Mouse (Mus musculus): Measurements from ENCODE around the gene Nenf.

Gene Nenf

DNA sequence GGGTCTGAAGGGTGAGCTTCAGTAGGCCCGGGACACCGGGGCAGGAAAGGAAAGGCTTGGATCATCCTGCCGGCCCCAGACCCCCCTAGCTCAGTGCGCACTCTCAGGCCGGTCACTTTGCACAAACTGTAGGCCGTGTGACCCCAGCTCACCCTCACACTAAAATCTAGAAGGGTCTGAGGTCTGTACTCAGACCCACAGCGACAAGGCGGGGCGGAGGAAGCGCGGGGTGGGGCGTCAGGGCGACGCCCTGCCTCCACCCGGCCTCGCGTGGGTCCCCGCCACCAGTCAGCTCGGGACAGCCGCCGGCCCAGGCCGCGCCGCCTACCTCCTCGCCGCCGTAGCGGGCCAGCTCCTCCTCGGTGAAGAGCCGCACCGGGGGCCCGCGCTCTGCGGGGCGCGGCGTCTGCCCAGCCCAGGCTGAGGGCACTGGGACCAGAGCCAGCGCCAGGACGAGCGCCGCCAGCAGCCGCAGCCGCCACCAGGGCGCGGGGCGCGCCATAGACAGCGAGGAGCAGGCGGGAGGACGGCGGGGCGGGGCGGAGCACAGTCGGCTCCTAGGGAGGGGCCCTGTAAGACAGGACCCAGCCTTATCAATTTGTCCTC, at the start of gene Nenf:
TSS of gene Nenf (minus strand) at position 604 of the 606 bp plus-strand sequence.
- no peak for DNase-seq (ENCODE audit: low read depth, low spot score)

DNA sequence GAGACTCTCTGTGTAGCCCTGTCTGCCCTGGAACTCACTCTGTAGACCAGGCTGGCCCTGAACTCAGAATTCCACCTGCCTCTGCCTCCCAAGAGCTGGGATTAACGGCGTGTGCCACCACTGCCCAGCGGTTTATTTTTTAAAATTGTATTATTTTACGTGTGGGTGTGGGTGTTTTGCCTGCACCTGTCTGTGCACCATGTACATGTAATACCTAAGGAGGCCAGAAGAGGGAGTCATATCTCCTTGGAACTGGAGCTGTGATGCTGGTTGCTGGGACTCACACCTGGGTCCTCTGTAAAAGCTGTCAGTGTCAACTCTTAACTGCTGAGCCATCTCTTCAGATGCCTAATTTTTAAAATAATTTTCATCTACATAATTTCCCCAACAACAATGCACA, 46.5 kb upstream of the Nenf start:
- no peak for DNase-seq (ENCODE audit: low read depth, low spot score)

DNA sequence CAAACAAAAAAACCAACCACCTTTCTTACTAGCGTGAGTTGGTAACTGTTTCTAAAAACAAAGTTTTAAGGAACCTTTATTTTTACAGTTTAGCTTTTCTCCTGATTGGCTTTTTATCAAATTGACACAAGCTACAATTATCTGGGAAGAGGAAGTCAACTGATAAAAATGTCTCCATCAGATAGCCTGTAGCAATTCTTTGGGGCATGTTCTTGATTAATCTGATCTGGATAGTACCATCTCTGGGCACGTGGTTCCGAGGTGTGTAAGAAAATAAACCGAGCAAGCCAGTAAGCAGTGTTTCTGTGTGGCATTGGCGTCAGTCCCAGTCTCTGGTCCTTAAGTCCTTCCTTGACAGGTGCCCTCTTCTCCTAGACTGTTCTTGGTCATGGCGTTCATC, 44.4 kb upstream of the Nenf start:
- DNase-seq (ENCODE audit: low read depth, low spot score), result no peak

DNA sequence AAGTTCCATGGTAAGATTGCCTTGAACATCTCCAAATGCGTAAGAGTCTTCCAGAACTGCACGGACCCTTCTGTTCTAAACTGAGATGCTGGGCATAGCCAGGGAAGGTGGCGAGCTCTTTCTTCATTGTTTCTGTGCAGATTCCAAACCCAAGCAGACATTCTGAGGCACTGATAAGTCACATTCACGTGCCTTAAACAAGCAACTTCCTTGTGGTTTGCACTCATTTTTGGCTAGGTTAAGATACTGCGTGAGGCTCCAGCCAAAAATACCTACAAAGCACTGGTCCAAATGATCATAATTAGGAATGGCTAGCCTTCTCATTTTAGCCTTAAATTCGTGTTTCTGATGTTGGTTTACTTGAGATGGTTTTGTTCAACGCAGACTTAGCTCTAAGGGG, 41.5 kb upstream of the Nenf start:
- no peak for DNase-seq (ENCODE audit: low read depth, low spot score)

DNA sequence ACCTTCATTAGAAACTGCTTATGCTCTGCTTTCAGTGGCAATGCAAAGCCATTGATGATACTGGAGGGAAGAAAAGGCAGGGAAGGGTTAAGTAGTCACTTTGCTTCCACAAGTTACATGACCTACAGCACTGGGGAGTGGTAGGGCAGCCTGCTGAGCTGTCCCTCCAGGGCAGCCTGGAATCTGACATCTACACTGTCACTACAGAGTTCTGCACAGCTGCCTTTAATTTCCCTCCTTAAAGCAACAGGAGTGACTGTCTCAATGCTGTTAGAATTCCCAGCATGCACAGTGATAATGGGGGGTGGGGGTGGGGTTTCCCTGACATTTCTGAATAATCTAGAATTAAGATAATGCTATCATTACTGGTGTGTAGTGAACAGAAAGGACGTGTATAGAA, 38.9 kb upstream of the Nenf start:
- DNase-seq (ENCODE audit: low read depth, low spot score), result no peak

DNA sequence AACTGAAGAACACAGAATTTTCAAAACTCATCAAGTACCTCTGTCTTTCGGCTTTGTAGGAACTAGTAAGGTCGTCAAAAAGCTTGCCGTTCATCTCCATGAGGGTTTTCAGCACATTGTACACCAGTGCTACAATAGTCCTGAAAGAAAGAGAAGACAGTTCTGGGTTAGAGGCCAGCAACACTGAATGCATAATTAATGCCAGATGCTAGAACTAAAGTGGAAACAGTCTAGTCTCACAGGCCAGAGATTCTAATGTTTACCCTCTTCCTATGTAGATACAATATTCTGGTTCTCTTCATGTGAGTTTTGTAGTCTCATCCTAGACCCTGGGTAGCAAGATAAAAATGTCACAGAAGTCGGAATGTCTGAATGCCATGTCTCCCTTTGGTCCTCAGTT, 35.8 kb upstream of the Nenf start:
- DNase-seq (ENCODE audit: low read depth, low spot score), result no peak

DNA sequence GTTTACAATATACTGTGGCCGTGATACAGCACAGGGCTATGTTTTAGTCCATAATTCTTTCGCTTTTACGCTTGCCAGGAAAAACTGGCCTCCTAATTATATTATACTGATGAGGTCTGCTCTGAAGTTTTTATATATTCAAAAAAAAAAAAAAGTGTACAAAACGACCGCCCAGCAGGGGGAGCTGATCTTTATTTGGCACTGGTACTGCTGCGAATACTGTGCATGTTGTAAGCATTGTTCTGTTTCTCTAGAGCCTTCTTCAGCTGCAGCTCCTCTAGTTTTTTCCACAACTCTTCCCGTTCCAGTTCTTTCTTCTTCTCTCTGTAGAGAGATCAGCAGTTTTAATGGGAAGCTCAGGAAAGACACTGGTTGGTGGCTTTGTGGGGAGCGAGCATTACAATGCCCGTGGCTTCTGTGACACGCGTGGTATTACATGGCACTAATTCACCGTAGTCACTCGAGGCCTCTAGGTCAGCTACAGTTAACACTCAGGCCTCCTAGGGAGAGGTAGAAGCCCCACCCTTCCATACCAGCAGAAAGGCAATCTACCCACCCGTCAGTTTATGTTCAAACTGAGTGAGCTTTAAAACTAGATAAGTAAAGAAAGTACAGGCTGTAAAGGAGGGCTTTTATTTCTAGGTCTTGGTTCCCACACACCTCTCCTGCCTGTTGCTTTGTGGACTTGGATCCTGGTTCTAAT, 34.9 kb upstream of the Nenf start:
- DNase-seq (ENCODE audit: low read depth, low spot score), result no peak

DNA sequence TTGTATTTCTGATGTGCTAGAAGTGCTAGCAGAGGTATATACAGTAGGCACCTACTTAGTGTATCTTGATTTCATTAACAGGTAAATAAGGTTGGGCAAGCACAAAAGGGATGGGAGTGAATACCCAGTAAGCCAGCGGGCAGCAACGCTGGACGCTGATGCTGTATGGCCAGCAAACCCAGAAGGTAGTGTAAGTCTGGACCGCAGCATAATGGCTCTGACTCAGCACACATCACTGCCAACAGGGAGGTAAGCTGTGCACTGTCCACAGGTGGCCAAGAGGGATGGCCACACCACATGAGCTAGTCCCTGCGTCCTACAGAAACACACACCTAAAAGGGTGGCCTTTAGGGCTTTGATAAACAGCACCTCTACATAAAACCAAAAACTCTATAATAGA, 32.4 kb upstream of the Nenf start:
- no peak for DNase-seq (ENCODE audit: low read depth, low spot score)

DNA sequence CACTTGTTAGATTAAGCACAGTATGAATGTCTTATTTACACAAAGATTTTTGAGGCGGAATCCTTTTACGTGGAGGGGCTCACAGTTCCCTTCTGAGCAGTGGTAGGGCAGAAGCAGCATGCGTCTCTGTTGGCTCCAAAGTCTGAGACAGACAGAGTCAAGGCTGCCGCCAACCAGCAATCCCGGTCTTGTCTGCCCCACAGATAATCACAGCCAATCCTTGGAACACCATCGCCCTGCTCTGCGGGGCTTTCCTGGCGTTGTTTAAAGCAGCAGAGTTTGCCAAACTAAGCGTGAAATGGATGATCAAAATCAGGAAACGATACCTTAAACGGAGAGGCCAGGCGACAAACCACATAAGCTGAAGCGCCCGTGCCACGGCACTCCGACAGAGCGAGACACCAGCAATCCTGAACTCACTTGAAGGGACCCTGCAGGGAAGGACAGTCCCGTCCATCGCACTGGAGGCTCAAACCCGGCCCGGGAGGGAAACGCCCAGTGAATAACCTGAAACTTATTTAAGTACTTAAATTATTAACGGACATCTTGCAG, 31.6 kb upstream of the Nenf start:
- no peak for DNase-seq (ENCODE audit: low read depth, low spot score)

DNA sequence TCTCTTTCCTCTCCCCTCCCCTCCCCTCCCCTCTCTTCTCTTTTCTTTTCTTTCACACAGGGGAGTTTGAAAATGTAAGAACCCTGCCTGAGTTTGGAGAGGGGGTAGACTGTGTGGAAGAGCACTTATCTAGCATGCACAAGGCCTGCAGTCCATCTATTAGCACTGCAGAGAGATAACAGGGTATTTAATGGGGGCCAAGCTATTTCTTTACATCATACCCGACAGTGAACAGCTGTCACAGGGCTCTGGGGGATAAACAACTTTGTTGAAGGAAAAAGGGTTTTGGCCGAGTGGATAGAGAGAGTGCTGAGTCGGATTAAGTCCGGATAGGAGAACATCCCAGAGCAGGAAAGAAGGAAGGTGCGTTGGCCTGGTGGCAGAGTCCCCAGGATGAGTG, 31.0 kb upstream of the Nenf start:
- no peak for DNase-seq (ENCODE audit: low read depth, low spot score)

DNA sequence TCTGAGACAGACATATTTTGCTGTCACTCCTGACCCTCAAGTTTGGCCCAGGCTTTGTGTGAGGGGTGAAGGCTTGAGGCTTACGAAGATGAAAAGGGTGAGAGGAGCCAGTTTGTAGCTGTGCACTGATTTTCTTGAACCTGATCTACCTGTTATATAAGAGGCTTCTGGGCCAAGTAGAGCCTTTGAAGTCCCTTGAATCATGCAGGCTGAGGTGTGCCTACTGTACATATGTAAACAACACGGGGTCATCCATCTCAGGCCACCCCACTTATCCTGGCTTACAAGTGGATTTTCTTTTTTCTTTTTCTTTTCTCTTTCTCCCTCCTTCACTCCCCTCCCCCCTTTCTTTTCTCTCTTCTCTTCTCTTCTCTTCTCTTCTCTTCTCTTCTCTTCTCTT, 30.6 kb upstream of the Nenf start:
- no peak for DNase-seq (ENCODE audit: low read depth, low spot score)

DNA sequence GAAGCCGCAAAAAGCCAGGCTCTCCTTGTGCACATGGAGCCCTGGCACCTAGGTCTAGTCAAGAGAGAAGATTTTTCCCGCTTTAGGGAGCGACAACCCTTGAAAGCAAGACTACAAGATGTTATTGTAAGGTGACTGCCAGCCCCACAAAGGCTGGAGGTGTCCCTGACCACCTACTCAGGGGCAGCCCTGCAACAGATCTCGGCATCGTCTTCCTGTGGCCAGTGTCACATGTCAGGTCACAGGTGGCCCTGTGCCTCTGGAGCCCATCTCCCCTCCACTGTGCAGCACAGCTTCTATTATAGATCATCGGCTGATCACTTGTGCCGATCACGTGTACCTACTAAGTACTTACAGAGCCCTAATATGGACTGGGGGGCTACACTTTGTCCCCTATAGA, 29.6 kb upstream of the Nenf start:
- no peak for DNase-seq (ENCODE audit: low read depth, low spot score)

DNA sequence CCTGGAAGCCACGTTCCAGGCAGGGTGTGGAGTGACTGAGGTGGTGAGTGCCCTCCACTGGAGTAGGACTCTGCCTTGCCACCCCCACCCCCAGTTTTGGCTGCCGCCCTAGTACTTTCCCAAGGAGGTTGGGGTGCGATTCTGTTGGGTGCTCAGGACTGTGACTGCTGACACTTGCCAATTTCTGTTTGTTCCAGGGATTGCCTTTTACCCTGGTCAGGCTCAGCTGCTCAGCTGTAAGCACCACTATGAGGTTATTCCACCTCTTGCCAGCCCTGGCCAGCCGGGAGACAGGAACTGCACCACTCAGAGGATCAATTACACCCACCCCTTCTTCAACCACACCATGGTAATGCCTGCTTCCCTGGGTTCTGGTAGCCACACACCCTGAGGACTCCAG, 22.5 kb upstream of the Nenf start:
- DNase-seq (ENCODE audit: low read depth, low spot score), result no peak

DNA sequence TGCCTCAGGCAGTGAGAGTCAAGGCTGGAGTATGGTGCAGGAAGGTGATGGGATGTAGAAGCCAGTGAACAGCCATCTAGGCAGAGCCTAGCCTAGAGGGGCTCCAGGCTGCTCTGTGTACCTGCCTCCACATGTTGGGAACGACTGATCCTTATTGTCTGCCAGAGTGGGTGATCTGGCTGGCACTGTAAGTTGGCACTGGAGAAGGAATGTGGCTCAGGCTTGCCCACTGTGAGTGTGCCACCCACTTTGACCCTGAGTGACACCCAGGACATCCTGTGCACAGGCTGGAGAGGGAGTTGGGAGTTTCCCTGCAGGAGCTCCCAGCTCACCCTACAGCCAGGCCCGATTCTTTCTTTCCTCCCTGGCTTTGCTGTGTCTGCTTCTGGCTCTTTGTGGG, 21.9 kb upstream of the Nenf start:
- no peak for DNase-seq (ENCODE audit: low read depth, low spot score)

DNA sequence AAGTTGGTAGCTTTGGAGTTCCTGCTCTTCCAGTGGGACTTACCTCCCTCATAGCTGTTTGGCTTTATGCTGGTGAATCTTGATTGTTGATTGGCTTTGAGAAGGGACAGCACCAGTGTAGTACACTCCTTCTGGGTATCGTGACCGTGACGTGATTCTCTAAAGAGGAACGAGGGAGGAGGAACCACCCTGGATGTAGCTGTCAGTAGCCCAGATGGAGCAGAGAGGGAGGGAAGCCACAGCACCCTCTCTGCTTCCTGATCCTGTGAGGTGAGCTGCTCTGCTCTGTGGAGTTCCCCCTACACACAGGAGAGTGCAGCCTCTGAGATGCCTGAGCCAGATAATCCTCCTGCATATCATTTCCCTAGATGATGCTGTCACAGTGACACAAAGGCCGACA, 16.5 kb upstream of the Nenf start:
- no peak for DNase-seq (ENCODE audit: low read depth, low spot score)

DNA sequence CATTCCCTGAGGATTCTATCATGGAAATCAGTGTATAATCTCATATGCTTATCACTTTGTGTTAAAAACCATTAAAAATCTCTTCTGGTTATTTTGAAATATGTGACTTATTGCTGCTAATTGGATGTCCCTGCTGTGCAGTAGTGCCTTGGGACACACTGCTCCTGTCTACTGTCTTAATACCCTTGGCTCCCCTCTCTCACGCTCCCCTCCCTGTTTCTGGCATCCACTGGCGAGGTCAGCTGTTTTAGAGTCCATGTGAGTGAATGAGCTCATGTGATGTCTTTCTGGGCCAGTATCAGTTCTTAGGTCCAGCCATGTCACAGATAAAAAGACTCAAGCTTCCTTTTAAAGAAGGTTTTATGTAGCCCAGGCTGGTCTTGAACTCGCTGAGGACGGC, 12.4 kb upstream of the Nenf start:
- no peak for DNase-seq (ENCODE audit: low read depth, low spot score)

DNA sequence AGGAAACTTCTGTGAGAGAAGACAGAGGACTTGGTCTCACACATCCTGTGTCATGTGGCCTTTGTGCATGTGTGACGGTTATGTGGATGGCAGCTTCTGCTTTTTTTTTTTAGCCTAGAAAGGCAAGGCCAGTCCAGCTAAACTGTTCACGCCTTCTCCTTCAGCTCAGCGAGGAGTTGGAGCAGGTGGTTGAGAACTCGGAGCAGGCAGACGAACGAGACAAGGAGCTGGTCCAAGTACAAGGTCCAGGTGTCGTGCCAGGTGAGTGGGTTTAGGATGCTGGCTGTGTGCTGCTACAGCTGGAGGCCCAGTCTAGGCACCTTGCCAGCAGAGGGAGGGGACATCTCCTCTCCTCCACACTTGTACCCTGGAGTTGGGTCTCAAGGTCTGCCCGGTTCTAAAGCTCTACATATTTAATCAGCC, 10.0 kb upstream of the Nenf start:
- DNase-seq (ENCODE audit: low read depth, low spot score), result no peak

DNA sequence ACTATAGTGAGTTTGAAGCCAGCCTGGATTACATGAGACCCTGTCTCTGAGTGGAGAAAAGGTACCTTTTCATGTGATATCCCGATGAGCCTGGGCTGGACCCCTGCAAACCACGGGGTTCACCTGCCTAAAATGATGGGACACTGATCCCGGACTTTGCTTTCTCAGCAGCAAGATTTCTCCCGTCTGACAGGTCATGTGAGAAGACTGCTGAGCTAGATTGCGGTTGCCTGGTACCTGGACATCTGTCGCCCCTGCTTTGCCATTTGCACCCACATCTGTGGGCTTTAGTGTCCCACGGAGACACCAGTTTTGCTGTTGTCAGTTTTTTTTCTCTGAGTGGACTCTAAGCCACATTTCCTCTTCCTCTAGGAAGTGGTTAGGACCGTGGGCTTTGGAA, 9.3 kb upstream of the Nenf start:
- no peak for DNase-seq (ENCODE audit: low read depth, low spot score)

DNA sequence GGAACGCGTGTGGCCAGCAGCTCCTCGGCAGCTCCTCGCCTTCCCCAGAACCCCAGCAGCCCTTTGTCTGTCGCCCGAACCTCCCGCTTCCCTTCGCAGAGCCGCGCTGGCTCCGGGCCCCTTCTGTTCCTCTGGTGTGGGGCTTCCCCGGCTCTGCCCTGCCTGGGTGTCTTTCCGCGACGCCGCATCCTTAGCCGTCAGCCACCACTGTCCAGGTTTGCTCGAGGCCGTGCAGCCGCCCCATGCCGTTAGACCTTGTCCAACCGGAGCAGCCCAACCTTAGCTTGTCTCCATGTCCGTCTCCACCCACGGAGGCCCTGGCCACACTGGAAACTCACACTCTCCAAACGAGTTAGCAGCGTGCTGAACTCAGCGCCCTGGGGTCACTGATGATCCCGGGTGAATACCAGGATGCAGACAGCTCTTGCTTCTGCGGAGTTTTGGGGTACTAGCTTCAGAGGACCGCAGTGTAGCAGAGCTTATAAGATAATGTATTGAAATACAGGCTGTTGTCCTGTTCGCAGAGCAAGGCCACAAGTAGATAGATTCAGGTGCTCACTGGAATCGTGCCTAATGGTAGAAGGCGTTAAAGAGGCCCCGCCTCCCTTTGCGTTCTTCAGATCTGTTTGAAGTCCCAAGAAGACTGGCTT, 8.4 kb upstream of the Nenf start:
- DNase-seq (ENCODE audit: low read depth, low spot score), result no peak

DNA sequence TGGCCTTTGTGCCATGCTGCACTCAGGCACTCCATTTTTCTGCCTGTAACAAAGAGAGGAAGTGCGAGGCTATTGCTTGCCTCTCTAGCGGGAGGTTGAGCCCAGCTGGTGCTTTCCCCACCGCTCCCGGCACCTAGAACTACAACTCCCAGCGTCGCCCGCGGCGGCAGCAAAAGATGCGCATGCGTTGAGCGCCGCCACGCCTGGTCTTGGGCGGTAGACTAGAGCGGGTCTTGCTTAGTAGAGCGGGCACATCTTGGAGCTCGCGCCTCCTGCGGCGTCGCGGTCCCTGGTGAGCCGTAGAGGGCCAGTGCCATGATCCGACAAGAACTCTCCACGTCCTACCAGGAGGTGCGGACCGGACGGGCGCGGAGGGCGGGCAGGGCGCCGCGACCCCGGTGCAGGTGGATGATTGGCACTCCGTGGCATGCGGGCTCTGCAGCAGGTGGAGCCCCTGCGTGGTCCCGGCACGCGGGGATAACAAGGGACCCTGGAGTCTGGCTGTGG, 7.8 kb upstream of the Nenf start, which contains the start of gene Tmem206:
TSS of gene Tmem206 (plus strand) at position 187 of the 507 bp plus-strand sequence.
- DNase-seq (ENCODE audit: low read depth, low spot score), result peak; percentile 92

DNA sequence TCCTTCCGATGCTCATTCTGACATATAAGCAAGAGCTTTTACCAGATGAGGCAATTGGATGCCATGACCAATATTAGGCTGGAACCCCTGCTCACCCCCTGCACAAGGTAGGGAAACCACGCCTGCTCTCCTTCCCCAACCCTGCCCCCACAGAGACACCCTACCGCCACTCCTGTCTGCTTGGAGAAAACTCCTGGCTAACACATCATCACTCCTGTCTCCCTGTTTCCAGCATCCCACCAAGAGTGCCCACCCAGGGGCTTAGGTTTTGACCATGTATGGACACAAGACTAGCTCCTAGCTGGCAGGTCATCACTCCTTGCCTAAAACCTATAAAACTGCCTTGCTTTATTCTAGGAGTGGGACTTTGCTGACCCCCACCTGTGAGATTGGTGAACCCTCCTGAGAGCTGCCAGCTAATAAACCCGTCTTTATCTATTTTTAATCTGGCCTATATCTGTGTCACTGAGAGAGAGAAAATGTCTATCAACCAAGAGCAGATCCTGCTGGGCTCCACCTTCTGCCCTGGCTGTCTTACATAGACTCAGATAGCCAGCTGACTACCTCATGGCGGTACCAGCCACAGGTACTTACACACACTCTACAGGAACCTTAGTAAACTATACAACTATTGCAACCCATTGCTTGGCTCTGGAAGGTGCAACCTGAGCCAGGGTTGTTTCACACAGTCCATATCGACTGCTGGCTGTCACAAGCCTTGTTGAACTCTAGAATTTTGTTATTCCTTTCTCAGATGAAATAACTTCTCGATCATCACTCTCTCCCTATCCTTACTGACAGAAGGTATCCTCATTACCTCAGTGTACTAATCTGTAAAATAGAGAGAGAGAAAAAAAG, 7.0 kb upstream of the Nenf start:
- DNase-seq (ENCODE audit: low read depth, low spot score), result no peak

DNA sequence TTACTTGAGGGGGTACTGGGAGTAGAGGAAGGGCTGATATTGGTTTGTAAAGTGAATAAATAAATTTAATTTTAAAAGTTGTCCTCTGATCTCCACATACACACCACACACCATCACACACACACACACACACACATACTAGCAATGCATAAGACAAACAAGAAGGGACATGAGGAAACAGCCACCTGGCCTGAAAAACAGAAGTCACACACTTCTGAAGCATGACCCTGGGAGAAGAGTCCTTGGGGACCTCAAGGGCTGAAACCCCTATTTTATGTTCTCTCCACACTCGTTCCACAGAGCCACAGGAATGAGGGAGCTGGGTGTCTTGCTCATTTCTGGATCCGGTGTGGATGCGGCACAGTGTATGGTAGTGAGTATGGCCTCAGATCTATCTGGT, 5.4 kb upstream of the Nenf start:
- no peak for DNase-seq (ENCODE audit: low read depth, low spot score)

Measured in skeletal muscle tissue, adult 2 months (tissue).